Mouse (Mus musculus): Measurements from ENCODE around the gene Ppp1r14b. TPM values are rescaled to one million over a fixed set of nuclear protein-coding genes. Genes with fewer than 3 reads are reported as not detected.
"Not testable (repeated sequence)": the region's sequence is repeated elsewhere in the genome, so short reads cannot be mapped to it uniquely, and the experiment has no call there.

Ppp1r14b gene
- polyA plus RNA-seq, 1 experiment = 98.9 TPM

DNA sequence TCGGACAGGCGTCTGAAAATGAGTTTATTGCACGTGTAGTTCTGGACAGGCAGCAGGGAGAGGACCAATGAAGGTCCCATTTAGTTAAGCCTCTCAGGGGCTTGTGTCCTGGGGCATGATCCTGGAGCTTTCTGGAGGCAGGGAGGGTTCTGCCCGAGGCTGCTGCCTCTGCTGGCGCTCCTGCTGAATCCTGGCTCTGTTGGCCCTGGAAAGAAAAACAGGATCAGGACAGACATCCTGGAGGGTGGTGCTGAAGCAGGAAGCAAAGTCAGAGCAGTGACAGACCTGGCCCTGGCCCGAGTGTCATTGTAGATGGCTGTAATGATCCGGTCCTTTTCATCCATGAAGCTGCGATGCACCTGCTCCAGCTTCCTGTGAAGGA, 13.1 kb downstream of the Ppp1r14b start:
- 2% methylated on average over 8 of the region's 8 CpGs for WGBS

DNA sequence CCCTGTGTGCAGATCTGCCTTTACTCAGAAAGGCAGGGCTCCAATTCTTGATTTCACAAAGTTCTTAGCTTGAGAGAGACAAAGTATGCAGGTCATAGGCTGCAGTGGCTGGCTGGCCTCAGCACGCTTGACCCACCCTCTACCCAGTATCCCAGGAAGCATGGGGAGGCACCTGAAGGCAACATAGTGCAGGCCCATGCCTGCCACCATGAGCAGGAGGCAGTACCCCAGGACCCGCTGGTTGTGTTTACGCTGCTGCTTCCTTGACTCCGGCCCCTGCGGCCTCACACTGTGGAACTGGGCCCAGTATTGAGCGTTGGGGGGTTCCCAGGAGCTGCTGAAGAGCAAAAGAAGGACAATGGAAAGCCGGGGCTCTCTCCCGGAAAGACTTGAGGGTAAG, 14.5 kb downstream of the Ppp1r14b start:
- no peak for DNase-seq (ENCODE audit: low read depth, low spot score)
- 92% methylated on average over 8 of the region's 8 CpGs for WGBS

More for the DNA sequence above, 13.1 kb downstream of the Ppp1r14b start:
- DNase-seq (ENCODE audit: low read depth, low spot score) = no peak

DNA sequence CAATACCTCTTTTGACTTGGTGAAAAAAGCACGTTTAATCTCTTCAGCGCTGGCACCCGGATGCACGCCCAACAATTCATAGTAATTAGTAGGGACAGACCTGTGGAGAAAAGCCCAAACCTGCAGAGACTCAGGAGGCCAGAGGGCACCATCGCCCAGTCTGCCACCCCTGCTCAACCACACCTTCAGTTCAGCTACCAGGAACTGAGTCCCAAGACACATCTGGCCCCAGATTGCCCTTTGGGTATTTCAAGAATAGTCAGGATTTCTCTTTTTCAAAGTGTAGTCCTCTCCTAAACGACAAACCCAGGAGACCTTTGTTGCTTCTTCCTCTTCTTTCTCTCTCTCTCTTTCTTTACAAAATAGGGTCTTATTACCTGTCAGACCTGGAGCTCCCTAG, 15.9 kb downstream of the Ppp1r14b start:
- no peak for DNase-seq (ENCODE audit: low read depth, low spot score)
- WGBS = 74% methylated on average over 6 of the region's 6 CpGs

- WGBS = 91% methylated on average over 6 of the region's 6 CpGs
- not testable (repeated sequence) for DNase-seq (ENCODE audit: low read depth, low spot score)
Observed at GRCm38 (mm10) chr19:6991166-6991565, 16.4 kb downstream of the Ppp1r14b start.

DNA sequence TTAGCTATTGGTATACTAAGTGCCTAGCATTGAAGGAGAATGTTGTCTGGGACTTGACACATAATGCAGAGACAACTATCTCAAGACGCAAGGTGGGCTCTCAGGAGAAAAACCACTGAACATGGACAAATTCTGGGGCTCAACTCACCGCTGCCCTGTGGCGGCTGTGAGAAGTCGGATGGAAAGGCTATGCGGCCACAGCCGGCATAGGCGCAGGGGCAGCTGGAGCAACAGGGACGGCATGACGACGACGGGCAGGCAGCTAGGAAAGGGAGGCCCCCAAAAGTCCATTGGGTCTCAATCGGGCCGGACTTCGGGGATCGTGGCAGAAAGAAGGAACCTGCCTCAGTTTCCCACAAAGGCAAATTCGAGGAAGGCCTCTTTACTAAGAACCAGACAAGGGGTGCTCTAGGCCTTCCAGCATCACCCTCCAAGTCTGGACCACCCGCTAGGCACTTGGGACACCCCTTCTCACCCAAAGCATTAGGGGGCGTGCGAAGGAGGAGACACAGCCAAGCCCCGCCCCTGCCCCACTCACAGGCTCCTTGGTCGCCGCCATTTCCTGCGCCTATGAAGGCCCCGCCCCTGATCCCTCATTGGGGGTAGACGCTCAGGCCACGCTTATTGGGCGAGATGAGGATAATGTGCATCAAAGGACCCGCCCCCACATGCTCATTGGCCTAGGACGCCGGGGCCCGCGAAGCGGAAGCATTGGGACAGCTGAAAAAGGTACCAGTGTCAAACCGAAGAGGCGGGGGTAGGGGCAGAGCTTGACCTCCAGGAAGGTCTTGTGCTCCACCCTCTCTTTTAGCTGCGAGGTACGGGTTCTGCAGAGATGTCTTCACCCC, 17.5 kb downstream of the Ppp1r14b start, which contains the start of gene Dnajc4:
Gene Dnajc4 (minus strand): TSS at position 562 of the 848 bp plus-strand sequence.
- under 1% methylated on average over 37 of the region's 37 CpGs for WGBS
- peak; percentile 96 for DNase-seq (ENCODE audit: low read depth, low spot score)

DNA sequence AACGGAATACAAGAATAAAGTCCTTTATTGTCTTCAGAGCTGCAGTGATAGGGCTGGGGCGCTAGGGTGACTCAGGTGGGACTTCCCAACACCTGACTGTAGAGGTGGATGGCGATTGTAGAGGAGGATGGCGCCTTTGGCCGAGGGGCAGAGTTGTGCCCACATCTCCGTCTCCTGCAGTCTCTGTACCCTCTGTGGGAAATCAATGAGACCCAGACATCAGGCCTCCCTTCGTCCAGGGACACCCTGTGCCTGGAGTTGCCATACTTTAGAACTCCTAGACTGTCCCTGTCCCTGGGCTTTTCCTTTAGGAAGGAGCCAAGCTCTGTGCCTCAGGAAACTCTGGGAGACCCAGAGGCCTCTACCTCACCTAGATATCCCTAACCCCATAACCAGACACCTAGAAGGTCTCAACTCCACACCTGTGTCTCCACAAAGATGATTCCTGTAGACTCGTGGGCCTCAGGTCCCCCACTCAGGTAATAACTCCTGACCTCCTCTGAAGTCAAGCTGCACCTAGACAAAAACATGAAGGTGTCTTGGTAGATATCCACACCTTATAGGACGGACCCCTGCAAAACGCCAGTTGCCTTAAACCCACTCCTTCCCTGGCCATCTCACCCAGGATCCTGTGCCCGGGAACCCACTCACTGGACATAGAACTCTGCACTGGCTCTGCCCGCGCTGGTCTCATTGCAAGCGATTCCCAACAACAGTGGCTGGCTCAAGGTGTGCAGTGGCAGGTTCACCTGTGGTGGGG, 18.4 kb downstream of the Ppp1r14b start:
- no peak for DNase-seq (ENCODE audit: low read depth, low spot score)
- WGBS = 60% methylated on average over 14 of the region's 14 CpGs

DNA sequence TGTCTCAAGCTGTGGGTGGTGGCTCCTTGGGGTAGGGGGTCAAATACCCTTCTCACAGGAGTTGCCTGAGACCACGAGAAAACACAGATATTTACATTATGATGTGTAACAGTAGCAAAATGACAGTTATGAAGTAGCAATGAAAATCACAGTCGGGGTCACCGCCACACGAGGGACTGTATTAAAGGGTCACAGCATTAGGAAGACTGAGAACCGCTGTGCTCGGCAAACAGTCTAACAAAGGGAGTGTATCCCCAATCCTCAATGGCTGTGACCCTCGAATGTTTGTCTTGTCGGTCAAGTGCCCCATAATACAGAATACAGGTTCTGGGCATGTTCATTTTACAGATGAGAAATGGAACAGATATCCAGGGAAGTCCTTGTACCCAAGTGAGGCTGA, 19.2 kb downstream of the Ppp1r14b start:
- WGBS = 87% methylated on average over 8 of the region's 8 CpGs
- DNase-seq (ENCODE audit: low read depth, low spot score) = no peak

DNA sequence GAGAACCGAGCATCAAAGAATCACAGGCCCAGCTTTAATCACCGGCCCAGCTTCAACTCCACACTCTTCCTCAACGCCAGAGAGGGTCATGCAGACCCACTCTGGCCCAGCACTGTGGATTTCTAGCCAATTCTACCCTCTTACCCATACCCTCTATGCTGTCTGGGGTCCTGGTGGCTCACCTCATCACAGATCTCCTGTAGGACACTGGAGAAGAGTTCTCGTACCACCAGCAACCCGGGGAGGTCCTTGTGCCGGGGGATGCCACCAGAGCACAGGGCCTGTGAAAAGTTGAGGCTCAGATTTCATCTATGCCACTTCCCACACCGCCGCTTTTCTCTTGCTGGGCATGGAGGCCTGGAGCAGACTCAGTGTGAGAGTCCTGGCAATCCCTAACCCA, 19.7 kb downstream of the Ppp1r14b start:
- no peak for DNase-seq (ENCODE audit: low read depth, low spot score)
- 83% methylated on average over 8 of the region's 8 CpGs for WGBS

DNA sequence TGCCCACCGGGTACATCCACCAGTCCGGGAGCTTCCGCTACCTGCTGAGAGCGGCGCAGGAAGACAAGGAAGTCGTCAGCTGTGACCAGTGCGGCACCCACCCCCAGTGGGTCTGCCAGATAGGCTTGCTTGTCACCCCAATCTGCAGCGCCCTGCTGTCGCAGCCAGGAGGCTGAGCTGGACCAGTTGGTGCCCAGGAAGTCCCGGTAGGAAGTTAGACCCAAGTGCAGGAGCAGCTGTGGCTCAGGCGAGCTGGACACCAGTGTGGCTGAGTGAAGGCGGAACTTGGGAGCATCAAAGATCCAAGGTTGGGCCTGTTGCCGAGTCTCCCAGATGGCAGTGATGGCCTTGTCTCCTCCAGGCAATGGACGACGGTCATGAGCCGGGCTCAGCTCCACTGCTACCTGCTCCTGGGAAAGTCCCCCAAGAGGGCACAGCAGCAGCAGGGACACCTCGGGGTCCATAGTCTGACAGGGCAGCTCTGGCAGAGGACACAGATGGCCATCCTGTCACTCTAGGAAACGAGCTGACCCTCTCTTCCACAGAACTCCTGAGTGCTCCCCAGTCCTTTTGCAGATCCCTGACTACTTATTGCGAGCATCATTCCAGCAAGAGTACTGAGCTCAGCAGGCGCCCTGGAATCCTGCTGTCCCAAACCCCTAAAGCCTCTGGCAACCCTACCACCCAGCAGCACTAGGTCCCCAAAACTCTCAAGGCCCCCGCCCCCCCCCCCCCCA, 20.7 kb downstream of the Ppp1r14b start:
- no peak for DNase-seq (ENCODE audit: low read depth, low spot score)
- WGBS = 26% methylated on average over 21 of the region's 21 CpGs

GRCm38 (mm10) chr19:6996006-6996405, 21.2 kb downstream of the Ppp1r14b start, which contains the start of the genes Nudt22 and Trpt1:
Gene Nudt22 (minus strand): TSS chr19:6996117.
Gene Trpt1 (plus strand): TSS chr19:6996131.
- WGBS = under 1% methylated on average over 24 of the region's 24 CpGs
- DNase-seq (ENCODE audit: low read depth, low spot score) = peak; percentile 86

DNA sequence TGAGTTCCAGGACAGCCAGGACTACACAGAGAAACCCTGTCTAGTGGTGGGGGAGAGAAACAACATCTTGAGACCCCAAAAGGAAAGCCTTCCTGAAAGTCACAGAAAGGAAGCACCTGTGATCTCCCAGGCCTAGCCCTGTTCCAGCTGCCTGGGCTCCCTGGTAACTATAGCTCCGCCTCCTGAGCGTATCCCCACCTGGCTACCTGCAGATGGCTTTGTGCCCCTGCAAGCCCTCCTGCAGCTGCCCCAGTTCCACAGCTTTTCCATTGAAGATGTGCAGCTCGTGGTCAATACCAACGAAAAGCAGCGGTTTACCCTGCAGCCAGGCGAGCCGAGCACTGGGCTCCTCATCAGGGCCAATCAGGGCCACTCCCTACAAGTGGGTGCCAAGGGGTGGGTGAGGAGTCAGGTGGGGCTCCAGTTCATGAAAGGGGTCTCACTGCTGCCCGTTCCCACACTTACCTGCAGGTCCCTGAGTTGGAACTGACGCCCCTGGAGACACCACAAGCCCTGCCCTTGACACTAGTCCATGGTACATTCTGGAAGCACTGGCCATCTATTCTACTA, 23.0 kb downstream of the Ppp1r14b start:
- no peak for DNase-seq (ENCODE audit: low read depth, low spot score)
- 74% methylated on average over 9 of the region's 9 CpGs for WGBS

GRCm38 (mm10) chr19:6999360-7000063, 24.7 kb downstream of the Ppp1r14b start:
- 58% methylated on average over 19 of the region's 19 CpGs for WGBS
- DNase-seq (ENCODE audit: low read depth, low spot score) = no peak

DNA sequence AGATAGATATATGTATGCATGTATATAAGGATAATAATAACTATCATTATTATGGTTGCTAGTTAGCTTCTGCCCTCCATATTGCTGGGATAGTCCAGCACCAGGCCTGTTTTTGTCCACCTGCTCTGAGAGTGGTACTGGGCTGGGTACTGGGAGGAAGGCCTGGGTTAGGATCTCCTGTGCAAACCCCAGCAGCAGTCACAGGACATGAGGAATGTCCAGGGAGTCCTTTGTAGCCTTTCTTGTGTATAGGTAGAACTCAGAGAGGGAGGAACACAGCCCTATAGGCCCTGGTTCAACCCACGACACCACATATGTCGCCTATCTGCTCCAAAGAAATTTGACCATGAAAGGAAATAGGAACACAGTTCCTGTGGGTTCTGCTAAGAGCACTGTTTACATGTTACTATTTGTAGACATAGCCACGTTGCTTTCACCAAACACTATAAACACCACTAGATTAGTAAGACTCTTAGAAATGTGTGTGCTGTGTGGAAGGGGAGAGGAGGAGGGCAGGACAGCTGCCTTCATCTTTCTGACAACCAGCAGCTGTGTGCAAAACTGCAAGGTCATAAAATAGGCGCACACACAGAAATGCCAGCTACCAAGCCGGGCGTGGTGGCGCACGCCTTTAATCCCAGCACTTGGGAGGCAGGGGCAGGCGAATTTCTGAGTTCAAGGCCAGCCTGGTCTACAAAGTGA, 32.3 kb downstream of the Ppp1r14b start:
- WGBS = 38% methylated on average over 9 of the region's 9 CpGs
- no peak for DNase-seq (ENCODE audit: low read depth, low spot score)

GRCm38 (mm10) chr19:7012426-7012825, 37.7 kb downstream of the Ppp1r14b start:
- 44% methylated on average over 4 of the region's 4 CpGs for WGBS
- DNase-seq (ENCODE audit: low read depth, low spot score) = no peak

DNA sequence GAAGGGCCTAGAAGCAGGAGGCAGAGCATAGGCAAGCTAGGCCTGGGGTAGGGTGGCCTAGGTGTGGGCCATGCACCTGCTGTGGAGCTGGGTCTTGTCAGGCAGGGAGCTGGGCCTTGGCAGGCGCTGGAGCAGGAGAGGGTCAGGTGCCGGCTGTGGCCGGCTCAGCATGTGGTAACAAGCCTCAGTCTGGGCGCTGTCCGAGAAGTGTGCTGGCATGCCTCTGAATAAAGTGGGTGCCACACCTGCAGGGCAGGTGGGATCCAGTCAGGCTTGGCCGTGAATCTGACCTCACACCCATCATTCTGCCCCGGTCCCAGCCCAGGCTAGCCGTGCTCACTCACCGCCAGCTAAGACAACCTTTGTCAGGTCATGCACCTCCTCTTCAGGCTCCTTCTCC, 39.2 kb downstream of the Ppp1r14b start:
- WGBS = 98% methylated on average over 9 of the region's 9 CpGs
- DNase-seq (ENCODE audit: low read depth, low spot score) = no peak

DNA sequence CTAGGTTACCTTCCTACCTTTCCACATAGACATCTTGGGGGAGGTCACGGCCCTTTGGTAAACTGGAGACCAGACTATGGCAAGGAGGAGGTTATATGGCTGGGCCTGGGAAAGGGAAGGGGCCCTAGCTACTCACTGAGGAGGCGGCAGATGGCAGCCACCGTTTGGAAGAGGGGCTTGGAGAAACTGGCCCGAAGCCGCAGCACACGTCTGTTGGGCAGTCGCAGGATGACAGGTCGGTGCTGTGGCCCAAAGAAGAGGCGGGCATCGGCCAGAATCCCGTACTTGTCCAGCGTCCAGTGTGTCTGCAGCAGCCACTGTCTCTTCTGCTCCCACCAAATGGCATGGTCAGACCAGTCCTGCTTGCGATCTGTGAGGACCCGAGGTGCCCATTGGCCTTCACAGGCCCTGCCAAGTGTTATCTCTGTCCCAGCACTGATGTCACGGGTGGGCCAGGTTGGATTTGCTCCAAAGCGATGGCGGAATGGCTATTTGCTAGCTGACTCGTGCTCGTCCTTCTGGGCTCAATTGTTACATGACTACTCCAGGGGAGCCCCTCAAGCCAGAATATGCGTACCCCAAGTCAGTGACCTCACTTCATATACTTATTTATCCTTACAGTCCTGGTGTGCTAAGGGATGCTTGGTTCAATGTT, 39.8 kb downstream of the Ppp1r14b start:
- DNase-seq (ENCODE audit: low read depth, low spot score) = no peak
- WGBS = 90% methylated on average over 20 of the region's 20 CpGs

GRCm38 (mm10) chr19:7017541-7018457, 43.0 kb downstream of the Ppp1r14b start:
- DNase-seq (ENCODE audit: low read depth, low spot score) = no peak
- WGBS = 76% methylated on average over 12 of the region's 12 CpGs
